Mouse (Mus musculus) kidney, adult 8-10 months (tissue): ENCODE data around the gene Itsn1.

ENCODE experiments used
- DNase-seq, 2 experiments: peaks; one replicate each; pipeline ENCODE4 v3.0.0; 2022

The Itsn1 gene

GRCm38 (mm10) chr16:91848906-91849603 is 120.0 kb downstream of the Itsn1 start:
- no peak for DNase-seq

- peak in 1 of 2 experiments; percentile 29 for DNase-seq
These were observed 121.1 kb downstream of the Itsn1 start for GRCm38 (mm10) chr16:91850175-91850574.

GRCm38 (mm10) chr16:91851456-91852231 is 122.6 kb downstream of the Itsn1 start:
- DNase-seq: no peak

GRCm38 (mm10) chr16:91852753-91853152 is 123.7 kb downstream of the Itsn1 start:
- DNase-seq: no peak

- DNase-seq: no peak
These were observed 124.1 kb downstream of the Itsn1 start for GRCm38 (mm10) chr16:91853223-91853622.

- DNase-seq: no peak
These were observed 129.6 kb downstream of the Itsn1 start for GRCm38 (mm10) chr16:91858695-91859094.

GRCm38 (mm10) chr16:91859203-91859602 is 130.1 kb downstream of the Itsn1 start:
- DNase-seq: no peak

GRCm38 (mm10) chr16:91859958-91860357 is 130.9 kb downstream of the Itsn1 start:
- no peak for DNase-seq

GRCm38 (mm10) chr16:91860471-91861125 is 131.5 kb downstream of the Itsn1 start:
- peak; percentile 51 to 66 for DNase-seq

- DNase-seq: no peak
These were observed 132.8 kb downstream of the Itsn1 start for GRCm38 (mm10) chr16:91861784-91862371.

- DNase-seq: peak in 1 of 2 experiments; percentile 23
These were observed 133.8 kb downstream of the Itsn1 start for GRCm38 (mm10) chr16:91862836-91863235.

- no peak for DNase-seq
These were observed 135.7 kb downstream of the Itsn1 start for GRCm38 (mm10) chr16:91864646-91865332.

GRCm38 (mm10) chr16:91865570-91866257 is 136.6 kb downstream of the Itsn1 start:
- DNase-seq: no peak

- no peak for DNase-seq
These were observed 137.2 kb downstream of the Itsn1 start for GRCm38 (mm10) chr16:91866258-91866634.

- no peak for DNase-seq
These were observed 138.6 kb downstream of the Itsn1 start for GRCm38 (mm10) chr16:91867672-91868071.

GRCm38 (mm10) chr16:91868943-91869911 is 140.1 kb downstream of the Itsn1 start:
- peak in 1 of 2 experiments; percentile 32 for DNase-seq

GRCm38 (mm10) chr16:91870158-91870582 is 141.1 kb downstream of the Itsn1 start:
- DNase-seq: no peak

GRCm38 (mm10) chr16:91871188-91871587 is 142.1 kb downstream of the Itsn1 start:
- no peak for DNase-seq

GRCm38 (mm10) chr16:91873695-91874094 is 144.6 kb downstream of the Itsn1 start:
- DNase-seq: no peak

GRCm38 (mm10) chr16:91875567-91876344 is 146.7 kb downstream of the Itsn1 start:
- no peak for DNase-seq
